Mouse (Mus musculus) forebrain, embryonic 14.5 days (tissue): ENCODE results near the gene Wdr46. TPM values are rescaled to one million over a fixed set of nuclear protein-coding genes. Genes with fewer than 3 reads are reported as not detected.

ENCODE experiments used
- ATAC-seq: fragments of 200-750 bp; cut with Nextera tagmentation; 2 replicates; pipeline ENCODE4 v1.8.0; 2017; ENCODE audit warnings: mild to moderate bottlenecking, moderate library complexity
- DNase-seq: peaks from one replicate; pipeline ENCODE4 v3.0.0-alpha.2; 2015; ENCODE audit warnings: low spot score
- H3K27ac ChIP-seq: fragments of 300-500 bp; sonication (generic); 2 replicates; pipeline ENCODE4 v1.5.1; 2014; ENCODE audit warnings: low read depth, mild to moderate bottlenecking, control low read depth, low read length, moderate library complexity
- H3K27me3 ChIP-seq: fragments of 300-500 bp; sonication (generic); replicated peaks from 2 replicates; pipeline ENCODE4 v1.6.1; 2014; ENCODE audit warnings: low read length, control low read depth, mixed read lengths; ENCODE audit not compliant: control insufficient read depth, insufficient read depth
- H3K36me3 ChIP-seq: fragments of 300-500 bp; sonication (generic); 2 replicates; pipeline ENCODE4 v1.6.1; 2014; ENCODE audit warnings: low read length, control low read depth; ENCODE audit not compliant: control insufficient read depth, insufficient read depth
- H3K4me1 ChIP-seq: fragments of 300-500 bp; sonication (generic); 2 replicates; pipeline ENCODE4 v1.6.1; 2014; ENCODE audit warnings: antibody characterized with exemption, low read length, control low read depth; ENCODE audit not compliant: control insufficient read depth, insufficient read depth
- H3K4me2 ChIP-seq: fragments of 300-500 bp; sonication (generic); 2 replicates; pipeline ENCODE4 v1.6.1; 2014; ENCODE audit warnings: mild to moderate bottlenecking, control low read depth, low read length
- H3K4me3 ChIP-seq: fragments of 300-500 bp; sonication (generic); 2 replicates; pipeline ENCODE4 v1.5.1; 2014; ENCODE audit warnings: low read depth, low read length, control low read depth
- H3K9ac ChIP-seq: fragments of 300-500 bp; sonication (generic); 2 replicates; pipeline ENCODE4 v1.6.1; 2014; ENCODE audit warnings: mild to moderate bottlenecking, low read length, control low read depth, moderate library complexity
- H3K9me3 ChIP-seq: fragments of 300-500 bp; sonication (generic); replicated peaks from 2 replicates; pipeline ENCODE4 v1.6.1; 2016; ENCODE audit warnings: low read length, control low read depth, mixed read lengths; ENCODE audit not compliant: control insufficient read depth
- WGBS: fragments of 180-500 bp; shearing (Covaris S2); extraction: QIAGEN DNeasy Blood & Tissue Kit; methylation state at CpG from one replicate; pipeline ENCODE4 v1.1.7; 2014; 5-methylcytosine and 5-hydroxymethylcytosine counted together
- polyA plus RNA-seq: library from polyadenylated mRNA; unstranded; fragments of >200 nt; fragmentation: Nextera tagmentation; extraction: Ambion mirVana; gene quantifications from 2 replicates; pipeline ENCODE4 v1.2.1, GENCODE M21; 2014

The Wdr46 gene
- polyA plus RNA-seq, 1 experiment from 2014 or later = 10.5 TPM

DNA sequence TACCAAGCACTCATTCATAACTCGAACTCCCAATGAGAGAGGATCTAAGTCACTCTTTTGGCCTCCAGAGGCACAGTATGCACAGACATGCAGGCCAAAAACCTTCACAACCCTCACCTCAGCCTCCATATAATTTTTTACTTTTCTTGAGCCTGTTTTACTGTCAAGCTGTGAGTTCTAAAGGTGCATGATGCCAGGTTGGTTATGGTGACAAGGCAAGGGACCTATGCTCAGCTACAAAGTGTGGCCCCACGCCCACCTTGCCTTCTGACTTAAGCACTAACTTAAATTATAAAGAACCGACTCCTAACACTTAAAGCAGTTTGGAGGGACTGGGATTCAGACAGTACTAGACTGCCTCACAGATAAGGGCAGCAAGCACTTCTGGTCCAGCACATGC is 12.8 kb downstream of the Wdr46 start:
- DNase-seq = no peak
- no peaks in the 10 kb centered on the region for H3K27me3 ChIP-seq
- ATAC-seq = no peak
- peaks cover 55% of the 10 kb centered on the region for H3K36me3 ChIP-seq
- WGBS = 79% methylated on average over 3 of the region's 3 CpGs
- peaks cover 29% of the 10 kb centered on the region for H3K4me1 ChIP-seq
- no peak overlapping the region for H3K4me3 ChIP-seq
- H3K9ac ChIP-seq = no peak overlapping the region
- 0 out of 2 replicates have a peak overlapping the region, but pooled peaks have one; percentile 5 for H3K4me2 ChIP-seq
- no peaks in the 10 kb centered on the region for H3K9me3 ChIP-seq
- no peak overlapping the region for H3K27ac ChIP-seq

- WGBS = 27% methylated on average over 5 of the region's 5 CpGs
- DNase-seq = no peak
- peaks cover 55% of the 10 kb centered on the region for H3K36me3 ChIP-seq
Measured at GRCm38 (mm10) chr17:33953961-33954565, 13.6 kb downstream of the Wdr46 start.

GRCm38 (mm10) chr17:33954646-33955554 is 14.4 kb downstream of the Wdr46 start:
- H3K27me3 ChIP-seq = no peaks in the 10 kb centered on the region
- H3K36me3 ChIP-seq = peaks cover 55% of the 10 kb centered on the region
- peaks cover 29% of the 10 kb centered on the region for H3K4me1 ChIP-seq
- 1% methylated on average over 31 of the region's 33 CpGs for WGBS
- DNase-seq = no peak
- peak; percentile 45 for ATAC-seq
- H3K4me2 ChIP-seq = peak overlapping the region; percentile 89
- no peaks in the 10 kb centered on the region for H3K9me3 ChIP-seq
- H3K27ac ChIP-seq = peak overlapping the region; percentile 80
- peak overlapping the region; percentile 75 for H3K4me3 ChIP-seq
- H3K9ac ChIP-seq = peak overlapping the region; percentile 85

More at GRCm38 (mm10) chr17:33953961-33954565, 13.6 kb downstream of the Wdr46 start:
- Histone ChIP-seq H3K27ac (no peak overlapping the region), H3K9ac (peak overlapping the region; percentile 85), H3K9me3 (no peaks in the 10 kb centered on the region), H3K4me3 (peak overlapping the region; percentile 75), H3K27me3 (no peaks in the 10 kb centered on the region), H3K4me2 (peak overlapping the region; percentile 89), H3K4me1 (peaks cover 29% of the 10 kb centered on the region)
- no peak for ATAC-seq

DNA sequence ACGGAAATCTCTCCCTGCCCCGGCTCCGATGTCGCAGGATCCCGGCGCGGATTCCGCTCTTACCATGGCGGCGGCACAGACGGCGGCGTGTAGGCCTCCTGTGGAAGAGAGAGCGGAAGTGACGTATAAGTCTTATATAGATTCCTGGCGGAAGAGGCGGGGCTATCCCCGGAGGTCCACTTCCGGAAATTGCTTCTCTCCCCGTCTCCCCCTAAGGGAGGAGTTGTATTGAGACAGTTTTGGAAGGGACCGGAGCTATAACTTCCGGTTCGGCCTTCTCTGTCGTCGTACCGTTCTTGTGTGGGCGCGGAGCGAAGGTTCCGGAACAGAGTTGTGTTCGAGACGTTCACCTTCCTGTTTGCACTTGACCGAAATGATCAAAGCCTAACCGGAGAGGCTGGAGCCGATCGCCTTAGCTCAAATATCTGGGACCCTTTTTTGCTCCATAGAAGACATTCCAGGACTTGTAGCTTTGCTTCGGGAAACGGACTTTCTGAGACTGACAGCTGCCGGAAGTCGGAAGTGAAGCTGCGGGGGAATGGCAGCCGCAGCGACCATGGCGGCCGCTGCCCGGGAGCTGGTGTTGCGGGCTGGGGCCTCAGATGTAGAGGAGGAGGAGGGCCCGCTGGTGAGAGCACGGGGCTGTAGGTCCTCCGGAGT is 15.2 kb downstream of the Wdr46 start, which contains the start of the genes Vps52 and Rps18:
TSS of gene Vps52 (plus strand) at position 258 of the 660 bp plus-strand sequence.
TSS of gene Rps18 (minus strand) at position 447 of the 660 bp plus-strand sequence.
- peak within 1 kb of the TSS; percentile 80 for H3K27ac ChIP-seq
- ATAC-seq = peak; percentile 90
- H3K27me3 ChIP-seq = no peaks in the 10 kb centered on the region
- H3K4me1 ChIP-seq = peaks cover 22% of the 10 kb centered on the region
- H3K4me3 ChIP-seq = peak within 1 kb of the TSS; percentile 75
- no peaks in the 10 kb centered on the region for H3K9me3 ChIP-seq
- H3K4me2 ChIP-seq = peak within 1 kb of the TSS; percentile 89
- H3K36me3 ChIP-seq = peaks cover 51% of the 10 kb centered on the region
- under 1% methylated on average over 50 of the region's 50 CpGs for WGBS
- peak; percentile 99 for DNase-seq
- H3K9ac ChIP-seq = peak within 1 kb of the TSS; percentile 85

- WGBS = 10% methylated on average over 10 of the region's 10 CpGs
- H3K36me3 ChIP-seq = peaks cover 57% of the 10 kb centered on the region
- no peaks in the 10 kb centered on the region for H3K9me3 ChIP-seq
- peak overlapping the region; percentile 80 for H3K27ac ChIP-seq
- H3K4me1 ChIP-seq = peaks cover 22% of the 10 kb centered on the region
- peak overlapping the region; percentile 75 for H3K4me3 ChIP-seq
- H3K4me2 ChIP-seq = peak overlapping the region; percentile 74
- ATAC-seq (no peak), DNase-seq (no peak)
- peak overlapping the region; percentile 83 for H3K9ac ChIP-seq
- no peaks in the 10 kb centered on the region for H3K27me3 ChIP-seq
Measured at GRCm38 (mm10) chr17:33956336-33956735, 15.9 kb downstream of the Wdr46 start.

DNA sequence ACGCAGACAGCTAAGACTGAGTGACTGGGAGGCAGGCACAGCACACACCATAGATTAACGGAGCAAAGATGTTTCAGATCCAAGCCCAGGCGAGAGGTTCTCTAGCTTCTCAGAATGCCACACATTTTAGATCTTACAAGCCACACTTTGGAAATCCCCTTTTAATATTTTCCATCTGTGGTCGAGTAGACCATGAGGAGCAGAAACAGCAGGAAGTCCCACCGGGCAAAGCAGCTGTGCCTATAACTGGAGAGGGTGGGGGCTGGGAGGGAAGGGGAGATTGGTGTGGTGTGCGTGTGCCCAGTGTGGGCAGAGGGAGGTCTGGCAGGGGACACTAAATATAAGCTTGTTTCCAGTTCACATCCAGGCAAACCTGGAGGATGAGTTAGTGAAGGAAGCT is 17.0 kb downstream of the Wdr46 start:
- DNase-seq (no peak), ATAC-seq (no peak)
- WGBS = 92% methylated on average over 6 of the region's 6 CpGs
- H3K27me3 ChIP-seq = no peaks in the 10 kb centered on the region
- no peaks in the 10 kb centered on the region for H3K9me3 ChIP-seq
- H3K4me2 ChIP-seq = no peak overlapping the region
- H3K9ac ChIP-seq = no peak overlapping the region
- H3K4me1 ChIP-seq = peaks cover 16% of the 10 kb centered on the region
- no peak overlapping the region for H3K4me3 ChIP-seq
- H3K27ac ChIP-seq = no peak overlapping the region
- peaks cover 58% of the 10 kb centered on the region for H3K36me3 ChIP-seq

GRCm38 (mm10) chr17:33958451-33958850 is 18.0 kb downstream of the Wdr46 start:
- Histone ChIP-seq H3K4me3 (no peak overlapping the region), H3K9ac (no peak overlapping the region; the same call in 1 of the 2 replicates), H3K4me2 (no peak overlapping the region), H3K9me3 (no peaks in the 10 kb centered on the region), H3K36me3 (peaks cover 58% of the 10 kb centered on the region), H3K4me1 (peaks cover 16% of the 10 kb centered on the region), H3K27me3 (no peaks in the 10 kb centered on the region), H3K27ac (no peak overlapping the region)
- WGBS = 93% methylated on average over 11 of the region's 11 CpGs
- no peak for DNase-seq
- ATAC-seq = no peak

DNA sequence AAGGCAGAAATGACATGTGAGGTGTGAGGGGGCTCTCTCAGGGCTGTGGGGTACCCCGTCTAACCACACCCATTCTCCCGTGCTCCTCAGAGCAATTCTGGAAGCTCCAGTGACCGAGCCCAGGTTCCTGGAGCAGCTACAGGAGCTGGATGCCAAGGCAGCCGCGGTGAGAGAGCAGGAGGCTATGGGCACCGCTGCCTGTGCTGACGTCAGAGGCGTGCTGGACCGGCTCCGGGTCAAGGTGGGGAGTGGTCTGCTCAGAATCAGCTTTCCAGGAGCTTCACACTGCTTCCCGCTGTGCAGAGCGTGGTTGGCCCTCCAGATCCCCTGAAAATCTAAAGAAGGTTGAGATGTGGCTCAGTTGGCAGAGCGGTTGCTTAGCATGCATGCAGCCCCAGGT is 18.7 kb downstream of the Wdr46 start:
- H3K27me3 ChIP-seq = no peaks in the 10 kb centered on the region
- H3K27ac ChIP-seq = no peak overlapping the region
- no peak overlapping the region for H3K4me3 ChIP-seq
- peaks cover 13% of the 10 kb centered on the region for H3K4me1 ChIP-seq
- H3K36me3 ChIP-seq = peaks cover 57% of the 10 kb centered on the region
- H3K9me3 ChIP-seq = no peaks in the 10 kb centered on the region
- 95% methylated on average over 13 of the region's 13 CpGs for WGBS
- ATAC-seq = no peak
- H3K9ac ChIP-seq = no peak overlapping the region; the same call in 1 of the 2 replicates
- DNase-seq = no peak
- H3K4me2 ChIP-seq = no peak overlapping the region
